Mouse (Mus musculus): ENCODE results near the gene Psapl1. TPM values are rescaled to one million over a fixed set of nuclear protein-coding genes. Genes with fewer than 3 reads are reported as not detected.

The Psapl1 gene
- total and polyA plus RNA-seq, 3 experiments: not detected

- H3K27me3 ChIP-seq (replicated peaks): peaks cover 48% of the 10 kb centered on the region
- no peaks in the 10 kb centered on the region for H3K79me2 ChIP-seq (replicated peaks; ENCODE audit: control insufficient read depth, extremely low read depth, insufficient read depth, poor library complexity, severe bottlenecking)
- no peak for TF ChIP-seq HCFC1 (IDR thresholded peaks at IDR 0.05; ENCODE audit: low read depth, low read length)
- no peak overlapping the region for H3K4me2 ChIP-seq (ENCODE audit: insufficient read depth, low read depth, poor library complexity, severe bottlenecking)
- DNase-seq (ENCODE audit: extremely low read depth): no peak
- dilution Hi-C loops (cut with MboI; ENCODE audit: extremely low pct_ligation_motif_present, extremely low pct_unique_long_range_greater_than_20kb, low sequenced_read_pairs): no loop called here
- no peak overlapping the region for H3K27ac ChIP-seq (ENCODE audit: insufficient read depth, low read depth)
- no peak overlapping the region for H3K4me3 ChIP-seq (replicated peaks in 1 of 3; ENCODE audit: low read depth in 2 of 3, low read length in 2 of 3, poor library complexity in 1 of 3)
- H3K9me3 ChIP-seq (replicated peaks; ENCODE audit: low read length): peaks cover 3% of the 10 kb centered on the region
- peaks cover 0 to 7% of the 10 kb centered on the region in 2 experiments; a peak in 2 of 4 replicates for H3K4me1 ChIP-seq (ENCODE audit: control insufficient read depth in 1 of 2, insufficient read depth in 2 of 2)
- no peaks in the 10 kb centered on the region for H3K36me3 ChIP-seq (replicated peaks in 1 of 2; ENCODE audit: control insufficient read depth in 1 of 2, insufficient read depth in 1 of 2, low read length in 1 of 2)
- in situ Hi-C loops (cut with MboI; ENCODE audit: low pct_ligation_motif_present, low pct_unique_long_range_greater_than_20kb, low sequenced_read_pairs): no loop called here
- no peak overlapping the region for H3K9ac ChIP-seq (ENCODE audit: insufficient read depth, low read depth)
These were observed 24.1 kb upstream of the Psapl1 start for GRCm38 (mm10) chr5:36179708-36180107.

- H3K27me3 ChIP-seq (replicated peaks): peaks cover 58% of the 10 kb centered on the region
- TF ChIP-seq ZC3H11A (IDR thresholded peaks at IDR 0.05; ENCODE audit: low read depth, low read length): no peak
- no peak for TF ChIP-seq MXI1 (IDR thresholded peaks at IDR 0.05; ENCODE audit: low read depth, low read length)
- no peak for TF ChIP-seq NRF1 (IDR thresholded peaks at IDR 0.05; ENCODE audit: low read depth, low read length)
- TF ChIP-seq USF2 (conservative IDR thresholded peaks at IDR 0.05; ENCODE audit: low read depth, low read length): no peak
- no peak for TF ChIP-seq ZKSCAN1 (IDR thresholded peaks at IDR 0.05; ENCODE audit: borderline replicate concordance, low read depth, low read length)
- no peak for TF ChIP-seq ELF1 (IDR thresholded peaks at IDR 0.05; ENCODE audit: low read depth, low read length)
- no peak for TF ChIP-seq TBP (conservative IDR thresholded peaks at IDR 0.05; ENCODE audit: low read depth, low read length)
- TF ChIP-seq MYC (IDR thresholded peaks at IDR 0.05; ENCODE audit: low read depth, low read length): no peak
- TF ChIP-seq ZNF384 (IDR thresholded peaks at IDR 0.05; ENCODE audit: low read depth, low read length): no peak
- H3K27ac ChIP-seq (ENCODE audit: insufficient read depth, low read depth): no peak overlapping the region
- H3K4me3 ChIP-seq (replicated peaks in 1 of 3; ENCODE audit: low read depth in 2 of 3, low read length in 2 of 3, poor library complexity in 1 of 3): no peak overlapping the region
- no peaks in the 10 kb centered on the region for H3K79me2 ChIP-seq (replicated peaks; ENCODE audit: control insufficient read depth, extremely low read depth, insufficient read depth, poor library complexity, severe bottlenecking)
- H3K9me3 ChIP-seq (replicated peaks; ENCODE audit: low read length): peaks cover 3% of the 10 kb centered on the region
- dilution Hi-C loops (cut with MboI; ENCODE audit: extremely low pct_ligation_motif_present, extremely low pct_unique_long_range_greater_than_20kb, low sequenced_read_pairs) (no loop called here), in situ Hi-C loops (cut with MboI; ENCODE audit: low pct_ligation_motif_present, low pct_unique_long_range_greater_than_20kb, low sequenced_read_pairs) (no loop called here)
- peaks cover 0 to 7% of the 10 kb centered on the region in 2 experiments; a peak in 2 of 4 replicates for H3K4me1 ChIP-seq (ENCODE audit: control insufficient read depth in 1 of 2, insufficient read depth in 2 of 2)
- H3K9ac ChIP-seq (ENCODE audit: insufficient read depth, low read depth): no peak overlapping the region
- no peaks in the 10 kb centered on the region for H3K36me3 ChIP-seq (replicated peaks in 1 of 2; ENCODE audit: control insufficient read depth in 1 of 2, insufficient read depth in 1 of 2, low read length in 1 of 2)
- no peak for DNase-seq (ENCODE audit: extremely low read depth)
- H3K4me2 ChIP-seq (ENCODE audit: insufficient read depth, low read depth, poor library complexity, severe bottlenecking): no peak overlapping the region
These were observed 21.5 kb upstream of the Psapl1 start for GRCm38 (mm10) chr5:36182326-36182725.

- no peaks in the 10 kb centered on the region for H3K79me2 ChIP-seq (replicated peaks; ENCODE audit: control insufficient read depth, extremely low read depth, insufficient read depth, poor library complexity, severe bottlenecking)
- no peak for DNase-seq (ENCODE audit: extremely low read depth)
- in situ Hi-C loops (cut with MboI; ENCODE audit: low pct_ligation_motif_present, low pct_unique_long_range_greater_than_20kb, low sequenced_read_pairs): no loop called here
- no peak for TF ChIP-seq ELF1 (IDR thresholded peaks at IDR 0.05; ENCODE audit: low read depth, low read length)
- no peak for TF ChIP-seq HCFC1 (IDR thresholded peaks at IDR 0.05; ENCODE audit: low read depth, low read length)
- no peak for TF ChIP-seq ZKSCAN1 (IDR thresholded peaks at IDR 0.05; ENCODE audit: borderline replicate concordance, low read depth, low read length)
- TF ChIP-seq RCOR1 (conservative IDR thresholded peaks at IDR 0.05; ENCODE audit: low read depth, low read length): no peak
- no peak for TF ChIP-seq ZMIZ1 (IDR thresholded peaks at IDR 0.05; ENCODE audit: low read depth, low read length)
- TF ChIP-seq SIN3A (IDR thresholded peaks at IDR 0.05; ENCODE audit: low read length): no peak
- no peak for TF ChIP-seq JUN (IDR thresholded peaks at IDR 0.05; ENCODE audit: insufficient read depth, low read depth, low read length)
- TF ChIP-seq CHD1 (IDR thresholded peaks at IDR 0.05; ENCODE audit: low read depth, low read length): no peak
- TF ChIP-seq MEF2A (IDR thresholded peaks at IDR 0.05; ENCODE audit: borderline replicate concordance, low read depth, low read length): no peak
- H3K4me1 ChIP-seq (ENCODE audit: control insufficient read depth in 1 of 2, insufficient read depth in 2 of 2): no peaks in the 10 kb centered on the region
- no peak overlapping the region for H3K4me2 ChIP-seq (ENCODE audit: insufficient read depth, low read depth, poor library complexity, severe bottlenecking)
- no peak overlapping the region for H3K9ac ChIP-seq (ENCODE audit: insufficient read depth, low read depth)
- no peak overlapping the region for H3K4me3 ChIP-seq (replicated peaks in 1 of 3; ENCODE audit: low read depth in 2 of 3, low read length in 2 of 3, poor library complexity in 1 of 3)
- H3K36me3 ChIP-seq (replicated peaks in 1 of 2; ENCODE audit: control insufficient read depth in 1 of 2, insufficient read depth in 1 of 2, low read length in 1 of 2): no peaks in the 10 kb centered on the region
- no peak overlapping the region for H3K27ac ChIP-seq (ENCODE audit: insufficient read depth, low read depth)
- H3K27me3 ChIP-seq (replicated peaks): peaks cover 78% of the 10 kb centered on the region
- dilution Hi-C loops (cut with MboI; ENCODE audit: extremely low pct_ligation_motif_present, extremely low pct_unique_long_range_greater_than_20kb, low sequenced_read_pairs): no loop called here
- peaks cover 3% of the 10 kb centered on the region for H3K9me3 ChIP-seq (replicated peaks; ENCODE audit: low read length)
These were observed 17.3 kb upstream of the Psapl1 start for GRCm38 (mm10) chr5:36186294-36187053.
